In the genomic region with DNA sequence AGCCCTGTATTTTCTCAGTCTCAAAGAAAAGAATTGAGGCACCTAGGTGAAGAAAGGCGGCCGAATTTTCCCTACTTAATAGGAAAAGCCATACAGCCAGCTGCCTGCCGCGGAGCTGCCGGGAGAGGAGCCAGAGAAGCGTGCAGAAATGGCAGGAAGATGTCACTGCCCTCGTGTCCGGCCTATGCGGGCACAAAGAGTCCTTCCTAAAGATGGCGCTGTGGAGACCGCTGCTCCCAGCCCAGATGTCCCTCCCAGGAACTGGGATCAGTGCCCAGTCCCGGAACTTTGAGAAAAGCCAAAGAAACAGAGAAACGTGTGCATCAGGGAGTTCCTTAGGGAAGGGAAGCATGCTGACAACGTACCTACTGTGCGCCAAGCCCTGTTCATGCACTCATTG, we compare ENCODE assay signal across 7 mouse cellular contexts.
A peak's percentile ranks its signal among the peaks of the same experiment; 100 is the strongest.
DNase-seq lines count a peak whose midpoint lies in the region; ATAC-seq and TF ChIP-seq lines count a peak whose summit lies in the region.

No protein-coding gene starts in this region.

- peaks cover 77% of the 10 kb centered on the region for H3K4me1 ChIP-seq in bone marrow macrophage, adult 2 months (ENCODE audit: control insufficient read depth, insufficient read depth, low read length)
- H3K4me1 ChIP-seq in embryonic facial prominence, embryonic 10.5 days: peaks cover 47% of the 10 kb centered on the region
- peaks cover 41% of the 10 kb centered on the region for H3K4me1 ChIP-seq in limb, embryonic 10.5 days
- peaks cover 6% of the 10 kb centered on the region; the same call in 1 of the 2 replicates for H3K4me1 ChIP-seq in midbrain, embryonic 11.5 days (ENCODE audit: control insufficient read depth, insufficient read depth, low read length)
- peaks cover 45% of the 10 kb centered on the region for H3K4me1 ChIP-seq in spleen, adult 2 months (ENCODE audit: control insufficient read depth, insufficient read depth, insufficient read length)

- no peak overlapping the region for H3K9ac ChIP-seq in midbrain, embryonic 11.5 days (ENCODE audit: low read length)

- TF ChIP-seq POLR2A in bone marrow macrophage, adult 2 months (IDR thresholded peaks at IDR 0.05; ENCODE audit: borderline replicate concordance, low read depth, low read length): no peak
- TF ChIP-seq POLR2A in spleen, adult 2 months (IDR thresholded peaks at IDR 0.05; ENCODE audit: low read depth, low read length): no peak

- H3K27ac ChIP-seq in bone marrow macrophage, adult 2 months (ENCODE audit: insufficient read depth, low read depth, low read length): peak overlapping the region; percentile 98
- H3K27ac ChIP-seq in embryonic facial prominence, embryonic 10.5 days (replicated peaks): peak overlapping the region; percentile 71
- H3K27ac ChIP-seq in limb, embryonic 10.5 days: peak overlapping the region; percentile 74
- H3K27ac ChIP-seq in midbrain, embryonic 11.5 days (ENCODE audit: low read depth, low read length): no peak overlapping the region
- H3K27ac ChIP-seq in spleen, adult 2 months (ENCODE audit: insufficient read depth, low read length): peak overlapping the region; percentile 83

- peak; percentile 58 for DNase-seq in embryonic facial prominence, embryonic 10.5 days (ENCODE audit: low spot score)
- DNase-seq in heart, adult 18-20 months: peak; percentile 88 to 92
- peak; percentile 79 for DNase-seq in kidney, adult 18-20 months
- no peak for DNase-seq in limb, embryonic 10.5 days (ENCODE audit: low spot score)
- peak; percentile 92 for DNase-seq in midbrain, embryonic 11.5 days (ENCODE audit: low spot score, missing footprints)
- peak in 1 of 2 experiments; percentile 36 for DNase-seq in spleen, adult 2 months (ENCODE audit: low read depth in 1 of 2, low spot score in 2 of 2)

- H3K27me3 ChIP-seq in embryonic facial prominence, embryonic 10.5 days (replicated peaks; ENCODE audit: low read depth, poor library complexity, severe bottlenecking): peaks cover 22% of the 10 kb centered on the region
- H3K27me3 ChIP-seq in limb, embryonic 10.5 days (ENCODE audit: low read depth, poor library complexity, severe bottlenecking): peaks cover 9% of the 10 kb centered on the region; the same call in 1 of the 2 replicates
- no peaks in the 10 kb centered on the region for H3K27me3 ChIP-seq in midbrain, embryonic 11.5 days (ENCODE audit: control insufficient read depth, insufficient read depth, low read length)
- no peaks in the 10 kb centered on the region for H3K27me3 ChIP-seq in spleen, adult 2 months (ENCODE audit: control insufficient read depth, insufficient read depth, low read length)

- 0 out of 2 replicates have a peak, but pooled peaks have one; percentile 37 for TF ChIP-seq CTCF in bone marrow macrophage, adult 2 months (IDR thresholded peaks at IDR 0.05; ENCODE audit: low read depth, low read length)
- 0 out of 2 replicates have a peak, but pooled peaks have one; percentile 12 for TF ChIP-seq CTCF in spleen, adult 2 months (IDR thresholded peaks at IDR 0.05; ENCODE audit: extremely low read depth, insufficient read depth, insufficient read length, insufficient replicate concordance)

- peaks cover 42% of the 10 kb centered on the region for H3K36me3 ChIP-seq in embryonic facial prominence, embryonic 10.5 days (replicated peaks)
- peaks cover 43% of the 10 kb centered on the region for H3K36me3 ChIP-seq in limb, embryonic 10.5 days
- H3K36me3 ChIP-seq in midbrain, embryonic 11.5 days (ENCODE audit: control insufficient read depth, insufficient read depth, low read length): 0 out of 2 replicates have a peak, but pooled peaks cover 2% of the 10 kb centered on the region
- H3K36me3 ChIP-seq in spleen, adult 2 months (ENCODE audit: control insufficient read depth, insufficient read depth, low read length): peaks cover 4% of the 10 kb centered on the region; the same call in 1 of the 2 replicates

- WGBS in embryonic facial prominence, embryonic 10.5 days: 26% methylated on average over 15 of the region's 15 CpGs
- 26% methylated on average over 15 of the region's 15 CpGs for WGBS in limb, embryonic 10.5 days
- 30% methylated on average over 15 of the region's 15 CpGs for WGBS in midbrain, embryonic 11.5 days
- WGBS in spleen, adult 2 months: 54% methylated on average over 15 of the region's 15 CpGs

- H3K4me2 ChIP-seq in midbrain, embryonic 11.5 days: no peak overlapping the region

- no peak overlapping the region for H3K4me3 ChIP-seq in bone marrow macrophage, adult 2 months (ENCODE audit: insufficient read depth, low read length)
- H3K4me3 ChIP-seq in embryonic facial prominence, embryonic 10.5 days: peak overlapping the region; percentile 43; the same call in 1 of the 2 replicates
- no peak overlapping the region for H3K4me3 ChIP-seq in limb, embryonic 10.5 days
- H3K4me3 ChIP-seq in midbrain, embryonic 11.5 days (ENCODE audit: low read depth, low read length): no peak overlapping the region
- no peak overlapping the region for H3K4me3 ChIP-seq in spleen, adult 2 months (ENCODE audit: extremely low read depth, insufficient read depth, insufficient read length)

- peak; percentile 66 for ATAC-seq in midbrain, embryonic 11.5 days (ENCODE audit: low FRiP score)

- no peaks in the 10 kb centered on the region for H3K9me3 ChIP-seq in embryonic facial prominence, embryonic 10.5 days
- H3K9me3 ChIP-seq in limb, embryonic 10.5 days (replicated peaks): no peaks in the 10 kb centered on the region
- H3K9me3 ChIP-seq in midbrain, embryonic 11.5 days (ENCODE audit: control insufficient read depth, low read length): no peaks in the 10 kb centered on the region
